Mouse (Mus musculus): ENCODE measurements around the gene Adamts7. TPM values are rescaled to one million over a fixed set of nuclear protein-coding genes. Genes with fewer than 3 reads are reported as not detected.

The Adamts7 gene
- total RNA-seq, 1 experiment from 2014 or later = not detected

GRCm38 (mm10) chr9:90189391-90189790 is 26.5 kb downstream of the Adamts7 start:
- ATAC-seq (ENCODE audit: extremely low read depth, insufficient number of reproducible peaks, low FRiP score, poor library complexity, severe bottlenecking) = no peak

- ATAC-seq (ENCODE audit: extremely low read depth, insufficient number of reproducible peaks, low FRiP score, poor library complexity, severe bottlenecking) = no peak
These were observed 32.1 kb downstream of the Adamts7 start for GRCm38 (mm10) chr9:90195000-90195399.

- no peak for ATAC-seq (ENCODE audit: extremely low read depth, insufficient number of reproducible peaks, low FRiP score, poor library complexity, severe bottlenecking)
These were observed 33.4 kb downstream of the Adamts7 start for GRCm38 (mm10) chr9:90196262-90196661.

GRCm38 (mm10) chr9:90197116-90197665 is 34.3 kb downstream of the Adamts7 start:
- no peak for ATAC-seq (ENCODE audit: extremely low read depth, insufficient number of reproducible peaks, low FRiP score, poor library complexity, severe bottlenecking)

GRCm38 (mm10) chr9:90197866-90198383 is 35.1 kb downstream of the Adamts7 start:
- no peak for ATAC-seq (ENCODE audit: extremely low read depth, insufficient number of reproducible peaks, low FRiP score, poor library complexity, severe bottlenecking)

- no peak for ATAC-seq (ENCODE audit: extremely low read depth, insufficient number of reproducible peaks, low FRiP score, poor library complexity, severe bottlenecking)
These were observed 35.9 kb downstream of the Adamts7 start for GRCm38 (mm10) chr9:90198531-90199449.

- ATAC-seq (ENCODE audit: extremely low read depth, insufficient number of reproducible peaks, low FRiP score, poor library complexity, severe bottlenecking) = no peak
These were observed 36.7 kb downstream of the Adamts7 start for GRCm38 (mm10) chr9:90199611-90200010.

GRCm38 (mm10) chr9:90200501-90200900 is 37.6 kb downstream of the Adamts7 start:
- ATAC-seq (ENCODE audit: extremely low read depth, insufficient number of reproducible peaks, low FRiP score, poor library complexity, severe bottlenecking) = no peak

- no peak for ATAC-seq (ENCODE audit: extremely low read depth, insufficient number of reproducible peaks, low FRiP score, poor library complexity, severe bottlenecking)
These were observed 38.2 kb downstream of the Adamts7 start for GRCm38 (mm10) chr9:90201096-90201495.

GRCm38 (mm10) chr9:90201541-90201940 is 38.7 kb downstream of the Adamts7 start:
- no peak for ATAC-seq (ENCODE audit: extremely low read depth, insufficient number of reproducible peaks, low FRiP score, poor library complexity, severe bottlenecking)

GRCm38 (mm10) chr9:90203233-90203632 is 40.4 kb downstream of the Adamts7 start:
- no peak for ATAC-seq (ENCODE audit: extremely low read depth, insufficient number of reproducible peaks, low FRiP score, poor library complexity, severe bottlenecking)

- ATAC-seq (ENCODE audit: extremely low read depth, insufficient number of reproducible peaks, low FRiP score, poor library complexity, severe bottlenecking) = no peak
These were observed 41.6 kb downstream of the Adamts7 start for GRCm38 (mm10) chr9:90204396-90204915.

GRCm38 (mm10) chr9:90206500-90206899 is 43.6 kb downstream of the Adamts7 start:
- peak; percentile 74 for ATAC-seq (ENCODE audit: extremely low read depth, insufficient number of reproducible peaks, low FRiP score, poor library complexity, severe bottlenecking)

GRCm38 (mm10) chr9:90207808-90208207 is 44.9 kb downstream of the Adamts7 start:
- no peak for ATAC-seq (ENCODE audit: extremely low read depth, insufficient number of reproducible peaks, low FRiP score, poor library complexity, severe bottlenecking)

GRCm38 (mm10) chr9:90208655-90209054 is 45.8 kb downstream of the Adamts7 start:
- ATAC-seq (ENCODE audit: extremely low read depth, insufficient number of reproducible peaks, low FRiP score, poor library complexity, severe bottlenecking) = no peak

- no peak for ATAC-seq (ENCODE audit: extremely low read depth, insufficient number of reproducible peaks, low FRiP score, poor library complexity, severe bottlenecking)
These were observed 50.3 kb downstream of the Adamts7 start for GRCm38 (mm10) chr9:90213127-90213526.

- ATAC-seq (ENCODE audit: extremely low read depth, insufficient number of reproducible peaks, low FRiP score, poor library complexity, severe bottlenecking) = no peak
These were observed 53.6 kb downstream of the Adamts7 start for GRCm38 (mm10) chr9:90216259-90217001.

GRCm38 (mm10) chr9:90217501-90217900 is 54.6 kb downstream of the Adamts7 start:
- no peak for ATAC-seq (ENCODE audit: extremely low read depth, insufficient number of reproducible peaks, low FRiP score, poor library complexity, severe bottlenecking)

- no peak for ATAC-seq (ENCODE audit: extremely low read depth, insufficient number of reproducible peaks, low FRiP score, poor library complexity, severe bottlenecking)
These were observed 59.4 kb downstream of the Adamts7 start for GRCm38 (mm10) chr9:90222275-90222674.
